Mouse (Mus musculus) thymus, postnatal 10 days (tissue): Measurements from ENCODE around the gene Hsf2bp.
"Not testable (repeated sequence)": the region's sequence is repeated elsewhere in the genome, so short reads cannot be mapped to it uniquely, and the experiment has no call there.

ENCODE experiments used
- DNase-seq, 2 experiments: peaks; one replicate each; pipeline ENCODE4 v3.0.0; 2021; ENCODE audit warnings: low spot score in 2 of 2

Gene Hsf2bp

GRCm38 (mm10) chr17:32035609-32036508 is at the start of gene Hsf2bp, which contains the start of gene Rrp1b:
Gene Hsf2bp, minus strand, starts transcription at chr17:32036349.
Gene Rrp1b, plus strand, starts transcription at chr17:32036100.
- DNase-seq: peak; percentile 42 to 75

GRCm38 (mm10) chr17:32083351-32083750 is 47.2 kb upstream of the Hsf2bp start:
- DNase-seq: no peak

DNA sequence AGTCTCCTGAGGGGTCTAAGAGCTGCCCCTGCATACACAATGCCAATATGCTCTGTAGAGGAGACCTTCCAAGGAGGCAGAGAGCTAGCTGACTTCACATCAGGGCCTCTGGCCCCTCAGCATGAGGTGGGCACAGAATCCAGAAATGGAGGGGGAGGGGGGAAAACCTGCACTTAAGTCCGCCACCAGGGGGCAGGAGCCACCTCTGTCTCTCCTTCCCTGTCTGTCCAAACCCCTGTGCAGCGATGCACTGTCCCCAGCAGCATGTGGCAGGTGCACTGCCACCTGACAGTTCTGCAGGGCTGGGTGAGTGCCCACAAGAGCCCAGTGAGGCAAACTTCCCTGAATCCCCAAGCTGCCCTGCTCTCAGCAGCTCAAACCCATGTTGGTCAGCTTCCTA is 39.0 kb upstream of the Hsf2bp start:
- DNase-seq: peak in 1 of 2 experiments; percentile 61

GRCm38 (mm10) chr17:32074658-32075057 is 38.5 kb upstream of the Hsf2bp start:
- no peak for DNase-seq

DNA sequence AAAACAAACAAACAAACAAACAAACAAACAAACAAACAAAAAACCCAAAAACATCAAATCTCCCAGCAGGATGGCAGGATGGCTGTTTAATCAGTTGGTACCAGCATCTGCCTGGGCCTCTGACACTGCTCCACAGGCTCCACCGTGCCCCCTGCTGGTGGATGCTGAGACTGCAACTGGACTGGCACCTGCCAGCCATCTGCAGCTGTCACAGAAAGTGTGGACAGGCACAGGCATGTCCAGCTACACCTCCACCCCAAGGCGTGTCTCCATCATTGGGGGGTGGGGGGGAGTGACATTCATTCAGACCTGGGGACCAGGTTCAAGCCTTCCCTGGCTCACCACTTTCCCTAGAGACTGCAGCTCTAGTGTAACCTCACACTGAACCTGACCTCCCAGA is 37.2 kb upstream of the Hsf2bp start:
- DNase-seq: peak; percentile 54 to 90

- no peak for DNase-seq
Observed at GRCm38 (mm10) chr17:32068810-32069209, 32.7 kb upstream of the Hsf2bp start.

DNA sequence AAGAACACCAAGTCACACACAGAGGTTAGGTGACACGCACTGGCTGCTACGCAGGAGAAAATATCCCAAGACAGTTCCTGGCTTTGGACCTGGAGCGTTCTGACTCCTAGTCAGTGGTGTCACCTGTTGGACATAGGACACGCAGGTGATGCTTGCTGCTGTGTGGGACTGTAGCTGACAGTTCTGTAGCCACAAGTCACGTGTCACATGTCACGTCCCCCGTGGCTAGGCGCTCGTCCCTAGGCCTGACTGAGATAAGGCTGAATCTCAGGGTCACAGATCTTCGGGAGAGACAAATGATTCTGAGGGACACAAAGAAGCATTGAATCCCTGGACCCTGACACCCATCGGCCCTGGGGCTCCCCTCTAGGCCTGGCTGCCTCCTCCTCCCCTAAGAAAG is 32.2 kb upstream of the Hsf2bp start:
- DNase-seq: no peak

DNA sequence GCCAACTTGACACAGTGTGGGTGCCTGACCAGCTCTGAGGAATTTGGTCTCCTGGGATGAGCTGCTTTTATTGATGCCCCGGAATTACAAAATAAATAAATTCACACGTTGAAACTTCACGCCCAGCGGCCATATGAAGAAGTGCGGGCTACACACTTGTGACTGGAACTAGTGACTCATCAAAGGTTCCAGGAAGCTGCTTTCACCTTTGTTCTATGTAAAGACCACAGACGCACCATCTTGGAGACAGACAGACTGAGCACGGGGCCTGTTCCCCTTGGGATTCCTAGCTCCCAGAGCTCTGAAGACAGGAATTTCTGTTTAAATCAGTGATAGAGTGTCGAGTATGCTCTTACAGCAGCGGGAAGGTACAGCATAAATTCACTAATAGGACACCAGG is 31.4 kb upstream of the Hsf2bp start:
- no peak for DNase-seq

DNA sequence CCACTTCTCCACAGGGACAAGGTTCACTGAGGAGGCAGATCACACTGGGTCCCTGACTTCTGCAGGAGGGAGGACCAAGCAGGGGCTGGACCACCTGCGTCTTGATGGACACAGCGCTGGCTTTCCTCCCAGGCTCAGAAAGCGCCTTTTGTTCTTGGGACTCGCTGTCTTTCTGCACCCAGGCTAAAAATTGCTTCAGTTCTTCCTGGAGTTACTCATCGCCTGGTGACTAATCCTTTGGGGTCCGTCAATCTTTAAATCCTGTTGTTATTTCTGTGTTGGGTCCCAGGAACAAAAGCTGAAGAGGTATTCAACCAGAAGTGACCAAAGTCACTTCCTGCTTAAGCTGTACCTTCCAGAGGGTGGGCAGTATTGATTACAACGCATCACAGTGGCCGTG is 28.6 kb upstream of the Hsf2bp start:
- DNase-seq: not testable (repeated sequence)

DNA sequence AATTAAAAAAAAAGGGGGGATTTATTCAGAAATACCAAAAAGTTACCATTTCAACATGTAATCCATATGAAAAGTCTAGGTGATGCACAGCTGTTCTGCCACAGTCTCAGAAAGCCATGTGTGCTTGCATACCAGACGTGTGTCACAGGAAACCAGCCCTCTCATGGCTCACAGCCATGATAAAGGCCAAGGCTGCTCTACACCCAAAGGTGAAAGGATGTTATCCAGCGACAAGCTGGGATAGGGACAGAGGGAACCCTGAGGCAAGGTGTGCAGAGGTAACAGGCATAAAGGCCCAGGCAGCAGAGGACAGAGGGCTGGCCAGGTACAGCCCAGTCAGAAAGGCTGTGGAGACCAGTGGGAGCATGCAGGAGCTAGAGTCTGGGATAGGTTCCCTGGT is 27.5 kb upstream of the Hsf2bp start:
- DNase-seq: no peak

DNA sequence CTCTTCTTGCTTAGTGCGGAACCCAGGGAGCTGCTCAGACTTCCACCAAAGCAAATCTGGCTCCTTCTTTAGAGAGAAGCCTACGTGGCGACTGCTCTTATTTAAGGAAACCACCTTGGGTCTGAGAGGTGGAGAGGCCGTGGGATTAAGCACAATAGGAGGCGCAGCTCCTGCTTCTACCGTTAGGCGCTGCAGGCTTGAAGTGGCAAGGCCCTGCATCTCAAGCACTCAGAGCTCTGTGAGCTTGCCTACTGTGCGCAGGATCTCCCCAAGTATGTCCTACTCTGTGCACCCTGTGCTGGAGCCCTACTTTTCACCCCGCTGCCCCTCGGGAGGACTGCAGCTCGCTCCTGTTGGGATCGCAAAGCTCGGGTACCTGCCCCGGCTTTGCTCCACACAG is 25.1 kb upstream of the Hsf2bp start:
- DNase-seq: no peak

GRCm38 (mm10) chr17:32059084-32059483 is 22.9 kb upstream of the Hsf2bp start:
- no peak for DNase-seq

DNA sequence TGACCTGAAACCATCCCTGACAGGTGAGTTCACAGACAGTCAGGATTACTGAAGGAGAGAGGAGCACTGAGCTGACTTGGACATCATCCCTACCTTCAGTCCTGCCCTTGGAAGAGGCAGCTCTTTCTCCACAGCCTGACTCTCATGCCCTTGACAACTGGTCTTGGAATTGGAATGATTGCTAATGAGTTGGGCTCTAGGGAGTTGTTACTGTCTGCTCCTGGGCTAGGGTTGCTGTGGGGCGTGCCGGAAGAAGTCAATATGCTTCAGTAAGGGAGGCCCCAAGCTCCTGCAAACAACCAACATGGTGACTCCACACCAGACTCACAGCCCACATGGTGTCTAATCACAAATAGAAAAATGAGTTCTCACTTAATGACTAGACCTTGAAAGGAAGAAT is 21.7 kb upstream of the Hsf2bp start:
- no peak for DNase-seq

GRCm38 (mm10) chr17:32053677-32054076 is 17.5 kb upstream of the Hsf2bp start:
- no peak for DNase-seq

DNA sequence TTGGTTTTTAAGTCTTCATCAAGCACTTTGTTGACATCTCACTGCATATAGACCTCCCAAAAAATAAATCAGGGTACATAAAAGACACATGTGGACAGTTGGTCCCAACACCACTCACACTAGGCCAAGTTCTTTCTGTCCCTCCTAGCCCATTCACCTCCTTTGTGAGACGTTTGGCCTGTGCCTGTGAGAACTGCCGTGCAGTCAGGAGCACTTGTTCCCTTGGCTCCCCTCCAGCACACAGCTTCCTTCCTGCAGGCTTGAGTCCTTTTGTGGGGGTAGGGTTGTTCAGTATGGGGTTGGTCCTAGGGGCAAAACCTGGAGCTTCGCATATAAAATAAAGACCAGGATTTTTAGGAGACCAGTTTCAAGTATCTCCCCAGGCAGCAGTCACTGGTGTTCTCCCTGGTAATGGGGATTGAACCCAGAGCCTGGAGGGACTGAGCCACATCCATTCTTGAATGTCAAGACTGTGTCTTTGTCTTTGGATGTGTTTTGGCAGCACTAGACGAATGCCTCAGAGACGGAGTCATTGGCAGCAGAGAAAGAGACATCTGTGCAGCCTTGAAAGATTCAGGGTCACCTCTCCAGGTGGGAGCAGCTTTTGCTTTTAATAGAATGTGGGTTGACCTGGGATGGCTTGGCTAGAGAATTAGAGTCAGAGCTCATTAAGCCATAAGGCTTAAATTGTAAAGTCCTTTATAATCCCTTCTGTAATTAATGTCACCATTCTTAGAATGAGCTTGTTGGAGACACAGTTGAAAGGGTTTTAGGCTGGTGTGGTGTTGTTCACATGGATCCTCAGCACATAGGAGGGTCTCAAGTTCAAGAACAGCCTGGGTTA is 16.3 kb upstream of the Hsf2bp start:
- no peak for DNase-seq

DNA sequence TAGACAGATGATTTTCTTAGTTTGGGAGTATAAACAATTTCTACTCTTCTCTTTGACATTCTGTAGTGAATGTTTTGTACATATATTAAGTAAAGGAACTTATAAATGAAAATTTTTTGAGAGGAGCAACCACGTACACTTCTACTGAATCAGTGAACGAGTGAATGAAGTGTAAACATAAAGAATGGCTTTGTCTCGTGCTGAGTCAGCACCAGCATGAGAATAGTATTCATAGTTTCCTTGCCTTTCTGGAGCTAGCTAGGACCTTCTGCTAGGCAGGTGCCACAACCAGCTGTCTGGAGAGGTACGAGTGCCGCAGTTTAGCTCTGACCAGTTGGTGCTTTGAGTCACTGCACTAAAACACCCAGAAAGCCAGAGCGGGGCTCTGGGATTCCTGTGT is 14.5 kb upstream of the Hsf2bp start:
- DNase-seq: no peak

DNA sequence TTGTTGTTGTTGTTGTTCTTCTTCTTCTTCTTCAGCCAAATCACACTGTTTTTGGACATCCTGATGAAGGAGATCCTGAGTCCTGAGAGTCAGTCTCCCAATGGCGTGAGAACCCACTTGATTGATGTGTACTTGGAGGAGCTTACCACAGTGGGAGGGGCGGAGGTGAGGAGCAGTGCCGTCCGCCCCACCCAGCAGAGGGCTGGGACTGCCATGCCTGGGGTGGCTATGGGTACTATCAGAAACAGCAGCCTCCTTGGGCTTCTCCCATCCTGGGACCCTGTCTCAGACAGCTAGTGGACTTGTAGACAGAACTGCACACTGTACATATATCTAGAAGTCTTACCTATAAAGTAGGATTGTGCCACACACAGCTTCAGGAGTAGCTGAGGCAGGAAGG is 13.8 kb upstream of the Hsf2bp start:
- no peak for DNase-seq

GRCm38 (mm10) chr17:32048351-32048750 is 12.2 kb upstream of the Hsf2bp start:
- no peak for DNase-seq

- no peak for DNase-seq
Observed at GRCm38 (mm10) chr17:32046541-32046940, 10.4 kb upstream of the Hsf2bp start.

DNA sequence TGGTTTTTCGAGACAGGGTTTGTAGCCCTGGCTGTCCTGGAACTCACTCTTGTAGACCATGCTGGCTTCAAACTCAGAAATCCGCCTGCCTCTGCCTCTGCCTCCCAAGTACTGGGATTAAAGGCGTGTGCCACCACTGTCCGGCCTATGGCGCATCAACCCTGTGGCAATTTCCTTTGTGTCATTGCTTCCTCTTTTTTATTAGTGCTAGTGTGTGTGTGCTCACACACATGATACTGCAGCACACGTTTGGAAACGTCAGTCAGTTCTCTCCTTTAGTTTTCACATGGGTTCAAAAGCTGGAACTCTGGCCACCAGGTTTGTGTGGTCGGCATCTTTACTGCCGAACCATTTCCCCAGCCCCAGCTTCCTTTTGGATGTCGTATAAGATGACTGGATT is 4.1 kb upstream of the Hsf2bp start:
- DNase-seq: no peak

GRCm38 (mm10) chr17:32036509-32037438 is 625 bp upstream of the Hsf2bp start:
- DNase-seq: no peak

DNA sequence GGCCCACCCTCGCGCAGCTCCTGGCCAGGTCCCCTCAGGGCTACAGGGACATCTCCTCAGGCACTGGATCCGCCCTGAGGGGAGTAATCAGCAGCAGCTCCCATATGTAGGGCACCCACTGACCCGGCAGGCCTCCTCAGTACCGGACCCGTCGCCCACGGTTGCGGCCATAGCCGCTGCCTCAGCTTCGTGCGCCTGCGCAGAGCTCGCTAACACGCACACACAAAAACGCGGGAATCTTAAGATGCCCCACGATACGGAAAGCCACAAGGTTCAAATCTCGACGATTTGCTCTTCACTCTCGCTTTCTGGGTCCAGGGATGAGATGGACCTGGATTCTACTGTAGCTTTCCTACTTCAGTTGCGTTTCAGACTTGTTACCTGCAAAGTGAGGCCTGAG is 1.8 kb downstream of the Hsf2bp start:
- DNase-seq: no peak
